Mouse (Mus musculus): ENCODE measurements around the gene Gsdma2. TPM values are rescaled to one million over a fixed set of nuclear protein-coding genes. Genes with fewer than 3 reads are reported as not detected.
"Not testable (repeated sequence)": the region's sequence is repeated elsewhere in the genome, so short reads cannot be mapped to it uniquely, and the experiment has no call there.

The Gsdma2 gene
- polyA plus RNA-seq, 1 experiment: not detected

GRCm38 (mm10) chr11:98603953-98604352 is 42.6 kb upstream of the Gsdma2 start:
- TF ChIP-seq CTCF (IDR thresholded peaks at IDR 0.05; ENCODE audit: control insufficient read depth, insufficient read depth, insufficient read length) (no peak), MAX (IDR thresholded peaks at IDR 0.05) (no peak), FOSL1 (IDR thresholded peaks at IDR 0.05; ENCODE audit: insufficient read depth, low read length, poor library complexity, severe bottlenecking) (no peak), CEBPB (IDR thresholded peaks at IDR 0.05; ENCODE audit: low read depth) (no peak), MYOD1 (IDR thresholded peaks at IDR 0.05; ENCODE audit: control insufficient read depth, insufficient read length, low read depth) (no peak), MYOG (IDR thresholded peaks at IDR 0.05; ENCODE audit: control insufficient read depth, extremely low read depth, insufficient read length) (no peak), USF1 (IDR thresholded peaks at IDR 0.05; ENCODE audit: low read depth) (no peak)
- peaks cover 48% of the 10 kb centered on the region for H3K27me3 ChIP-seq (ENCODE audit: control insufficient read depth, insufficient read depth, insufficient read length)
- no peaks in the 10 kb centered on the region for H3K79me3 ChIP-seq (ENCODE audit: low read depth)
- H3K79me2 ChIP-seq (ENCODE audit: control insufficient read depth, insufficient read depth): no peaks in the 10 kb centered on the region
- H3K4me3 ChIP-seq (ENCODE audit: insufficient read depth, poor library complexity, severe bottlenecking): no peak overlapping the region
- H3ac ChIP-seq (ENCODE audit: control insufficient read depth, insufficient read length, low read depth): no peak overlapping the region
- H3K36me3 ChIP-seq (ENCODE audit: control insufficient read depth, insufficient read depth): no peaks in the 10 kb centered on the region

- H3K36me3 ChIP-seq (ENCODE audit: control insufficient read depth, insufficient read depth); H3K79me3 ChIP-seq (ENCODE audit: low read depth): not testable (repeated sequence)
- peaks cover 45% of the 10 kb centered on the region for H3K27me3 ChIP-seq (ENCODE audit: control insufficient read depth, insufficient read depth, insufficient read length)
These were observed 41.6 kb upstream of the Gsdma2 start for GRCm38 (mm10) chr11:98604911-98605310.

GRCm38 (mm10) chr11:98606763-98607162 is 39.8 kb upstream of the Gsdma2 start:
- Histone ChIP-seq H3K79me3 (ENCODE audit: low read depth) (no peaks in the 10 kb centered on the region), H3K79me2 (ENCODE audit: control insufficient read depth, insufficient read depth) (no peaks in the 10 kb centered on the region), H3K36me3 (ENCODE audit: control insufficient read depth, insufficient read depth) (no peaks in the 10 kb centered on the region), H3K4me3 (ENCODE audit: insufficient read depth, poor library complexity, severe bottlenecking) (no peak overlapping the region), H3K27me3 (ENCODE audit: control insufficient read depth, insufficient read depth, insufficient read length) (peaks cover 30% of the 10 kb centered on the region), H3ac (ENCODE audit: control insufficient read depth, insufficient read length, low read depth) (no peak overlapping the region)
- TF ChIP-seq CTCF (IDR thresholded peaks at IDR 0.05; ENCODE audit: control insufficient read depth, insufficient read depth, insufficient read length) (peak; percentile 31), FOSL1 (IDR thresholded peaks at IDR 0.05; ENCODE audit: insufficient read depth, low read length, poor library complexity, severe bottlenecking) (no peak)

More at GRCm38 (mm10) chr11:98604911-98605310, 41.6 kb upstream of the Gsdma2 start:
- not testable (repeated sequence) for H3ac ChIP-seq (ENCODE audit: control insufficient read depth, insufficient read length, low read depth); H3K4me3 ChIP-seq (ENCODE audit: insufficient read depth, poor library complexity, severe bottlenecking); H3K79me2 ChIP-seq (ENCODE audit: control insufficient read depth, insufficient read depth)

- H3K79me2 ChIP-seq (ENCODE audit: control insufficient read depth, insufficient read depth): no peaks in the 10 kb centered on the region
- H3K79me3 ChIP-seq (ENCODE audit: low read depth): no peaks in the 10 kb centered on the region
- H3ac ChIP-seq (ENCODE audit: control insufficient read depth, insufficient read length, low read depth): no peak overlapping the region
- peaks cover 14% of the 10 kb centered on the region for H3K27me3 ChIP-seq (ENCODE audit: control insufficient read depth, insufficient read depth, insufficient read length)
- TF ChIP-seq USF1 (IDR thresholded peaks at IDR 0.05; ENCODE audit: low read depth) (no peak), MAX (IDR thresholded peaks at IDR 0.05) (no peak), MYOG (IDR thresholded peaks at IDR 0.05; ENCODE audit: control insufficient read depth, extremely low read depth, insufficient read length) (no peak), MYOD1 (IDR thresholded peaks at IDR 0.05; ENCODE audit: control insufficient read depth, insufficient read length, low read depth) (no peak), CTCF (IDR thresholded peaks at IDR 0.05; ENCODE audit: control insufficient read depth, insufficient read depth, insufficient read length) (no peak), FOSL1 (IDR thresholded peaks at IDR 0.05; ENCODE audit: insufficient read depth, low read length, poor library complexity, severe bottlenecking) (no peak), CEBPB (IDR thresholded peaks at IDR 0.05; ENCODE audit: low read depth) (no peak)
- H3K4me3 ChIP-seq (ENCODE audit: insufficient read depth, poor library complexity, severe bottlenecking): no peak overlapping the region
- no peaks in the 10 kb centered on the region for H3K36me3 ChIP-seq (ENCODE audit: control insufficient read depth, insufficient read depth)
These were observed 25.8 kb upstream of the Gsdma2 start for GRCm38 (mm10) chr11:98620791-98621190.

- not testable (repeated sequence) for H3ac ChIP-seq (ENCODE audit: control insufficient read depth, insufficient read length, low read depth); H3K4me3 ChIP-seq (ENCODE audit: insufficient read depth, poor library complexity, severe bottlenecking); H3K36me3 ChIP-seq (ENCODE audit: control insufficient read depth, insufficient read depth); H3K79me3 ChIP-seq (ENCODE audit: low read depth); H3K79me2 ChIP-seq (ENCODE audit: control insufficient read depth, insufficient read depth)
- H3K27me3 ChIP-seq (ENCODE audit: control insufficient read depth, insufficient read depth, insufficient read length): peaks cover 24% of the 10 kb centered on the region
These were observed 22.6 kb upstream of the Gsdma2 start for GRCm38 (mm10) chr11:98623981-98624380.

- not testable (repeated sequence) for H3K36me3 ChIP-seq (ENCODE audit: control insufficient read depth, insufficient read depth); H3K79me2 ChIP-seq (ENCODE audit: control insufficient read depth, insufficient read depth); H3K4me3 ChIP-seq (ENCODE audit: insufficient read depth, poor library complexity, severe bottlenecking); H3ac ChIP-seq (ENCODE audit: control insufficient read depth, insufficient read length, low read depth); H3K79me3 ChIP-seq (ENCODE audit: low read depth)
- peaks cover 28% of the 10 kb centered on the region for H3K27me3 ChIP-seq (ENCODE audit: control insufficient read depth, insufficient read depth, insufficient read length)
These were observed 22.2 kb upstream of the Gsdma2 start for GRCm38 (mm10) chr11:98624381-98624780.

Measured in C2C12 (cell line).